Mouse (Mus musculus): ENCODE measurements around the gene Izumo1r. TPM values are rescaled to one million over a fixed set of nuclear protein-coding genes. Genes with fewer than 3 reads are reported as not detected.

Izumo1r gene
- polyA plus RNA-seq, 1 experiment from 2014 or later: not detected

DNA sequence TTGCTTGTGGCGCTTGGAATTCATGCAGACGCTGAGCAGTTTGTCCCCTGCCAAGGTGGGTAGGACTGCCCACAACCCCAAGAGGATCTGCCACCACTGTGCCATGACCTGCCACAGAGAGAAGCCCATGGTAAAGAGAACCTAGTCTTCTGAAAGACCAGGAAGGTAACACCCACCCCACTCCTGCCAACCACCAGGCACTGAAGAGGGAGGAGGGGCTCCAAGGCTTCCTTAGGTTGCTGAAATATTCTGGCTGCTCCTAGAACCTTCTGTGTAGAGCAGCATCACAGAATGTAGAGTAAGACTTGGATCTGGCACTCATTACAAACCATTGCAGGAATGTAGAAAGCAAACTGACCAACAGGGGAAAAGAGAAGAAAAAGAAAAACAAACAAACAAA, 1.3 kb downstream of the Izumo1r start:
- Histone ChIP-seq H3K4me3 (no peak overlapping the region), H3K36me3 (no peaks in the 10 kb centered on the region), H3K4me1 (peaks cover 21% of the 10 kb centered on the region), H3K9me3 (replicated peaks) (no peaks in the 10 kb centered on the region), H3K4me2 (replicated peaks) (no peak overlapping the region), H3K9ac (no peak overlapping the region), H3K27me3 (peaks cover 3% of the 10 kb centered on the region; the same call in 1 of the 2 replicates), H3K27ac (no peak overlapping the region)
- WGBS: 98% methylated on average over 2 of the region's 2 CpGs
- ATAC-seq (ENCODE audit: low FRiP score): no peak

DNA sequence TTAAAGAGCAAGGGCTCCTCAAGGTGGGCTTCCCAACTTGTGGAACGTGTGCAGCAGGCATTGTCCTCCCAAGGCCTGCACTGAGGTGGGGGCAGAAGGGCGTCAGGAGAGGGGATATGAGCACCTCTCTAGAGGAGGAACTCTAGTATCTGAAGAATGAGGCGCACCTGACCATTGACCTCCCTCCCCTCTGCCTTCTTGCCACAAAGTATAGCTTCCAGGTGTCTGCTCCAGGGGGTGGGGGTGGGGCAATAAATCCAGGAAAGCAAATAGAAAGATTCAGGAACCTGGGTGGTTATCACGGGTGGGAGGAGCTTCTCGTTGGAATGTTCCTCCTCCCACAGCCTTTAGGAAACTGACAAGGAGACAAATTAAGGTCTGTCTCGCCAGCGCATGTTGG, 2.0 kb downstream of the Izumo1r start:
- Histone ChIP-seq H3K36me3 (no peaks in the 10 kb centered on the region), H3K27me3 (peaks cover 3% of the 10 kb centered on the region; the same call in 1 of the 2 replicates), H3K4me3 (no peak overlapping the region), H3K4me1 (peaks cover 21% of the 10 kb centered on the region), H3K9me3 (replicated peaks) (no peaks in the 10 kb centered on the region), H3K27ac (no peak overlapping the region), H3K9ac (no peak overlapping the region), H3K4me2 (replicated peaks) (no peak overlapping the region)
- WGBS: 69% methylated on average over 7 of the region's 7 CpGs
- ATAC-seq (ENCODE audit: low FRiP score): no peak

DNA sequence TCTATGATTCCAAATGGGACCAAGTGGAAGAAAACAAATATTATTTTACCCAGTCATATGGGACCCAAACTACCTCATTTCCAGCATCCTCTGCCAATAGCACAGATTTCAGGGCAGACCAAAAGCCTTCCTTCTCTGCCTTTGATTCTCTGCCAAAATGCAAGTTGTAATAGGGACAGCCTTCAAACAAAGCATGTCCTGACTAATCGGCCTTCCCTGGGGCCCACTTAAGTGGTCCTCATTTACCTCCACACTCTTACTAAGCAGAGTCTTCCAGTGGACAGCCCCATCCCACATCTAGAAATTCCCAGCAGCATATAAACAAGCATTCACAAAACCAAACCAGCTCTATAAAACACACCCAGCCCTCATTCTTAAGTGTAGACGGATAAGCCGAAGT, 6.6 kb downstream of the Izumo1r start:
- Histone ChIP-seq H3K27ac (no peak overlapping the region), H3K4me3 (no peak overlapping the region), H3K9me3 (replicated peaks) (no peaks in the 10 kb centered on the region), H3K9ac (no peak overlapping the region), H3K36me3 (no peaks in the 10 kb centered on the region), H3K4me2 (replicated peaks) (no peak overlapping the region), H3K4me1 (no peaks in the 10 kb centered on the region), H3K27me3 (no peaks in the 10 kb centered on the region)
- no peak for ATAC-seq (ENCODE audit: low FRiP score)
- 88% methylated on average over 3 of the region's 3 CpGs for WGBS

DNA sequence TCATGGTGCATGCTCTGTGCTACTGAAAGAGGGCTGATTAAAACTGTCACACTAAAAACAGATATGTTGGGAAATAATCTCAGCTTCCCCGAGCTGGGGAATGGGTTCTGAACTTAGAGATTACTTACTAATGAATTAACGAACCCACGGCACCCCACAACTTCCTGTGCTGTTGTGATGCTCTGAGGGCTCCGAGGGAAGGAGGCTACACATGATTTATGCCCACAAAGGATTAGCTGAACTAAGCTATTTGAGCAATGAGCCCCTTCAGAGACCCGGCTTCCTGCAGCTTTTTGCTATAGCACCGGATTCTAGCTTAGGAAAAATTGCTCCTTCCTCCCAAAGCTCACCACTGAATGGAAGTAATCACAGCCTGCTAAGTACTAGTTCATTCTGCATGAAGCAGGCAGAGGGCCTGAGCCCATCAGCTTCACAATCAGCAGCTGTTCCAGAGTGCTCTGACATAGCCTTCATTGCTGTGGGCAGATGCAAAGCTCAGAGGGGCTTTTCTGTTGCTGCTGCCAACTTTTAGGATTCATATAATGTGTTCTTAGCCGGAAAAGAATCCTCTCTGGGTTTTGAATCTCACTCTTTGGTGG, 8.4 kb downstream of the Izumo1r start:
- H3K4me3 ChIP-seq: no peak overlapping the region
- no peak overlapping the region for H3K9ac ChIP-seq
- no peaks in the 10 kb centered on the region for H3K9me3 ChIP-seq (replicated peaks)
- H3K27ac ChIP-seq: no peak overlapping the region
- WGBS: 85% methylated on average over 7 of the region's 7 CpGs
- ATAC-seq (ENCODE audit: low FRiP score): no peak
- H3K36me3 ChIP-seq: no peaks in the 10 kb centered on the region
- H3K27me3 ChIP-seq: no peaks in the 10 kb centered on the region
- peaks cover 7% of the 10 kb centered on the region for H3K4me1 ChIP-seq
- no peak overlapping the region for H3K4me2 ChIP-seq (replicated peaks)

DNA sequence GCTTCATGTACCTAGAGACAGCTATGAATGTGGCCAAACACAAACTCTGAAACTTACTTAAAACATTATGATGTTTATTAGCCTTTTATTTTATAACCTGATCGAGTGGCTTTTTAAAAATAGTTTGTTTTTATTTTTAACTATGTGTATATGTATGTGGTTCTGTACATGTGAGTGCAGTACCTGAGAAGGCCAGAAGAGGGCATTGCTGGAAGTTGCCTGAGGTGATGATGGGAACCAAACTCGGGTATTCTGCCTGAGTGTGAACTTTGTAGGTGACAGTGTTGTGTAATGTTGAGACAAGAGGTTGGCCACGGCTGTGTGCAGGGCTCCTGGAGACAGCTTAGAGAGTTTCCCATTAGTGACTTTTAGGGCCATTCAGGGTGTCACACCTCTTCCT, 9.1 kb downstream of the Izumo1r start:
- no peak overlapping the region for H3K4me2 ChIP-seq (replicated peaks)
- no peaks in the 10 kb centered on the region for H3K27me3 ChIP-seq
- no peak overlapping the region for H3K4me3 ChIP-seq
- peaks cover 7% of the 10 kb centered on the region for H3K4me1 ChIP-seq
- ATAC-seq (ENCODE audit: low FRiP score): no peak
- H3K27ac ChIP-seq: no peak overlapping the region
- H3K9ac ChIP-seq: no peak overlapping the region
- no peaks in the 10 kb centered on the region for H3K36me3 ChIP-seq
- 88% methylated on average over 3 of the region's 3 CpGs for WGBS
- no peaks in the 10 kb centered on the region for H3K9me3 ChIP-seq (replicated peaks)

DNA sequence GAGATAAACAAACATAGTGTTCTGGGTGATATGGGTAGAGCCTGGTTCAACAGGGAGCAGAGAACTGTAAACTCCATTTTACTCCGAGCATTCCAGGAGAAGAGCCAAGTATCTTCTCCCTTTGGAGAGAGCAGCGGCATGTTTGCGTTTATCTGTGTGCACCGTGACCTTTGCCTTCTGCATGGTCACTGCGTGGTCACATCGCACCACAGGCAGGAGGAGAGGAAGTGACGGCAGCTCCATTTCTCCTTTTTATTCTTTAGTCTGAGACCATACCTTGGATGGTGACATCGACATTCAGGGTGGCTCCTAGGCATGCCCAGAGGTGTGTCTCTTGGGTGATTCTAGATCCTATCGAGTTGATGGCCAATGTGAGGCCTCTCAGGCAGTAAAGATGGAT, 10.4 kb downstream of the Izumo1r start:
- no peak for ATAC-seq (ENCODE audit: low FRiP score)
- H3K27me3 ChIP-seq: no peaks in the 10 kb centered on the region
- H3K4me3 ChIP-seq: no peak overlapping the region
- no peaks in the 10 kb centered on the region for H3K9me3 ChIP-seq (replicated peaks)
- H3K27ac ChIP-seq: no peak overlapping the region
- no peak overlapping the region for H3K9ac ChIP-seq
- peaks cover 7% of the 10 kb centered on the region for H3K4me1 ChIP-seq
- H3K36me3 ChIP-seq: no peaks in the 10 kb centered on the region
- WGBS: 80% methylated on average over 9 of the region's 9 CpGs
- H3K4me2 ChIP-seq (replicated peaks): no peak overlapping the region

DNA sequence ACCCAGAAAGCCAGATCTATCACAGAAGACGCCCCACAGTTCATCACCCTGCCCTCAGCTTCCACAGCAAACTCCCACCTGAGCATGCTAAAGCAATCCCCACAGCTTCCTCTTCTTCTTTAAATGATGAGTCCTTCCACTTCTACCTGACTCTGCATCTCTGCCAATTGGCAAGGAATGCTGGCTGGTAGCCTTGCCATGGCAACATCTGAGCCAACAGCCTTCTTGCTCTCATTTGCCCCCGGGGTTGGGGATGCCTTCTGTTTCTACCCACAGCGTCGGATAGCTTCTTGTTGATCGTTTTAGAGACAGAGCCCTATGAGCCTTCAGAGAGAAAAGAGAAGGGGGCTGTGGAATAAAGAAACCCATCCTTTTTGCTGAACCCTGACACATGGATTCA, 11.9 kb downstream of the Izumo1r start:
- Histone ChIP-seq H3K27me3 (no peaks in the 10 kb centered on the region), H3K27ac (no peak overlapping the region), H3K36me3 (no peaks in the 10 kb centered on the region), H3K9ac (no peak overlapping the region), H3K4me2 (replicated peaks) (no peak overlapping the region), H3K4me3 (no peak overlapping the region), H3K9me3 (replicated peaks) (no peaks in the 10 kb centered on the region), H3K4me1 (peaks cover 7% of the 10 kb centered on the region)
- WGBS: 76% methylated on average over 5 of the region's 5 CpGs
- ATAC-seq (ENCODE audit: low FRiP score): no peak

DNA sequence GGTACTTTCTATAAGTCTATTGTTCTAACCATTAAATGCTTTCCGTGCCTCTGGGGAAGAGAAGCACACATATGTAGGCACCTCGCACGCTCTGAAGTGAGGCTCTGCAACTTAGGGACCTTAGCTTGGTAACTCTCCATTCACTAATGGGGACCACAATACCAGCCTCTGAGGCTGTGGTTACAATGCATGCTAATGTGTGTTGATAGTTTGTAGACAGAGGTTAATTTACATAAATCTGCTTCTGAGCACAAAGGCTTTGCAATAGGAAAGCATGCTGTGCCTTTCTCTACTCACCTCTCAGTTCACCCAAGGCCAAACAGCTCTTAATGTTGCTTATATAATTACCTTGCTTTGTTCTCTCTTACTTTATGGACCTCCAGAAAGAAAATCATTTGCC, 13.1 kb downstream of the Izumo1r start:
- ATAC-seq (ENCODE audit: low FRiP score): peak; percentile 60
- Histone ChIP-seq H3K36me3 (no peaks in the 10 kb centered on the region), H3K9ac (no peak overlapping the region), H3K27me3 (no peaks in the 10 kb centered on the region), H3K4me1 (peaks cover 7% of the 10 kb centered on the region), H3K27ac (no peak overlapping the region), H3K9me3 (replicated peaks) (no peaks in the 10 kb centered on the region), H3K4me2 (replicated peaks) (no peak overlapping the region), H3K4me3 (no peak overlapping the region)
- 58% methylated on average over 3 of the region's 3 CpGs for WGBS

DNA sequence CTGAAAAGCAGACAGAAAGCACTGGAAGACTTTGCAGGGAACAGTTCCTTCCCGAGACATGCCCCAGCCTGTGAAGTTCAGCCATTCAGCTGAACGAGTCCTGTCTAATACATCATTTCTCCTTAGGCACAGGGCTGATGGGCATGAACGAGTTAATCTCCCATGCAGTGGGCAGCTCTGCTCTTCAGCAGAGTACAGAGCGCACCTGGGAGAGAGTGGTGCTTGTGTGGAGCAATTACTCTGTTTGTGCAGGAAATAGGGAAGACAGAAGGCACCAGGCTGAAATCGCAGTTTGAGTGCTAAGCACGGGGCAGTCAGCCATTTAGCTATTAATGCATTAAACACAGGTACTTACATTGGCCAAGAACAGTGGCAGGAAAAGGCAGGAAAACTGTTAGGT, 15.1 kb downstream of the Izumo1r start:
- Histone ChIP-seq H3K9ac (no peak overlapping the region), H3K27me3 (no peaks in the 10 kb centered on the region), H3K36me3 (no peaks in the 10 kb centered on the region), H3K4me2 (replicated peaks) (no peak overlapping the region), H3K4me1 (peaks cover 7% of the 10 kb centered on the region), H3K27ac (no peak overlapping the region), H3K4me3 (no peak overlapping the region), H3K9me3 (replicated peaks) (no peaks in the 10 kb centered on the region)
- WGBS: 73% methylated on average over 6 of the region's 6 CpGs
- ATAC-seq (ENCODE audit: low FRiP score): no peak

DNA sequence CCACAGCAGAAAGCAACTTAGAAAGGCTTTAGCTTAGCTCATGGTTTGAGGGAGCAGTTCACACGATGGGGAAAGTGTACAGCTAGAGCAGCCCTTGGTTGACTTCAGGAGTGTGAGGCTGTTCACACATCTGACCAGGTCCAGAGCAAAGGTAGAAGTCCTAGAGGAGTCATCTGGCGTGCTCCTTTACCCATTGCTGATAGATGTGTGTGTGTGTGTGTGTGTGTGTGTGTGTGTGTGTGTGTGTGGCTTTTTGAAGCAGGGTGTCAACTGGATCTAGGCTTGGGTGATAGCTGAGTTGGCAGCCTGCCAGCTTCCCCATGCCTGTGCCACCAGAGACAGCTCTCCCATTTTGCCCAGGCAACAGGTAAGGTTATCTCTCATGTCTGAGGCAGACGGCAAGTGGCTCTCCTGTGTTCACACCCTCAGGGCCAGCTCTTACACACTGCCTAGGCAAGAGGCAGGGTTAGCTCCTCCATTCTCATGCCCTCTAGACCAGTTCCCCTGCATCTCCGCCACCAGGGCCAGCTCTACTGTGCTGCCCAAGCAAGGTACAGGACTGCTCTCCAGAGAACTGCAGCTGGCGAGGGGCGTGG, 15.9 kb downstream of the Izumo1r start:
- H3K36me3 ChIP-seq: no peaks in the 10 kb centered on the region
- no peaks in the 10 kb centered on the region for H3K27me3 ChIP-seq
- ATAC-seq (ENCODE audit: low FRiP score): no peak
- no peak overlapping the region for H3K4me3 ChIP-seq
- H3K4me1 ChIP-seq: peaks cover 7% of the 10 kb centered on the region
- no peak overlapping the region for H3K27ac ChIP-seq
- H3K9ac ChIP-seq: no peak overlapping the region
- H3K9me3 ChIP-seq (replicated peaks): no peaks in the 10 kb centered on the region
- WGBS: 86% methylated on average over 6 of the region's 6 CpGs
- no peak overlapping the region for H3K4me2 ChIP-seq (replicated peaks)

DNA sequence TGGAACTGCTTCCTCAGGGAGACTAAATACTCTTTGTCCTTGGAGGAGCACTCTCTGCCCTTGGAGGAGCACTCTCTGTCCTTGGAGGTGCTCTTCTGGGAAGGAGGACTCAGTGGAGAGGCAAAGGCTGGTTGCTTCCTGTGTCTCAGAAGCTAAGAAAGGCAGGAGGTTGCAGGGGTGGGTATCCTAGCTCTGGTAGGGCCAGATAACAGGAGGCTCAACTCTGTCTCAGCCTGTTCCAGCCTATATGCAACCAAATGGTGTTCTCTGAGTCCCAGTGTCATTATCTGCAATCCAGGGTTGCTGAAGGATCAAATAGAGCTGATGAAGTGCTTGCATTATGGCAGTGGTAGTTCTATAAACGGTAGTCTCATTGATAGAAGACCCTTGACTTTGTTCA, 17.8 kb downstream of the Izumo1r start:
- Histone ChIP-seq H3K4me1 (peaks cover 5% of the 10 kb centered on the region), H3K27ac (no peak overlapping the region), H3K27me3 (no peaks in the 10 kb centered on the region), H3K4me2 (replicated peaks) (no peak overlapping the region), H3K36me3 (no peaks in the 10 kb centered on the region), H3K9ac (no peak overlapping the region), H3K4me3 (no peak overlapping the region), H3K9me3 (replicated peaks) (no peaks in the 10 kb centered on the region)
- WGBS: 92% methylated on average over 1 of the region's 1 CpGs
- ATAC-seq (ENCODE audit: low FRiP score): no peak

DNA sequence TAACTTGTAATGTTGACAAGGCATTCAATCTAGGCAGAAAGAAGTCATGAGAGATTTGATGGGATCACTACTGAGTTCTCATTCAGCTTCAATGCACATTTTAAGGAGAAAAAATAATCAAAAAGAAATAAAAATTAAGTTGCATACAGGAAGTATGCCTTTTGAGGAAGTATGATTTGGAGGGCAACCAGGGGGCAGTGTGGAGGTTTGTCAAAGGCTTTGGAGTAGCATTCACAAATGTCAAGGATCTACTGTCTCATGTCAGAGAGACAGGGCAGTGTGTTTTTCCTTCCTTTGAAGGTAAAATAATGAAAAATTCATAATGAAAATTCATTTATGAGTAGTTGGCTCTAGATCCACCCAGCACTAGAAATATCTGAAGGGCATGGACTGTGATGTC, 18.6 kb downstream of the Izumo1r start:
- no peak for ATAC-seq (ENCODE audit: low FRiP score)
- no peaks in the 10 kb centered on the region for H3K9me3 ChIP-seq (replicated peaks)
- no peaks in the 10 kb centered on the region for H3K36me3 ChIP-seq
- no peak overlapping the region for H3K9ac ChIP-seq
- H3K4me3 ChIP-seq: no peak overlapping the region
- H3K4me1 ChIP-seq: no peaks in the 10 kb centered on the region
- no peak overlapping the region for H3K4me2 ChIP-seq (replicated peaks)
- no peak overlapping the region for H3K27ac ChIP-seq
- H3K27me3 ChIP-seq: no peaks in the 10 kb centered on the region

DNA sequence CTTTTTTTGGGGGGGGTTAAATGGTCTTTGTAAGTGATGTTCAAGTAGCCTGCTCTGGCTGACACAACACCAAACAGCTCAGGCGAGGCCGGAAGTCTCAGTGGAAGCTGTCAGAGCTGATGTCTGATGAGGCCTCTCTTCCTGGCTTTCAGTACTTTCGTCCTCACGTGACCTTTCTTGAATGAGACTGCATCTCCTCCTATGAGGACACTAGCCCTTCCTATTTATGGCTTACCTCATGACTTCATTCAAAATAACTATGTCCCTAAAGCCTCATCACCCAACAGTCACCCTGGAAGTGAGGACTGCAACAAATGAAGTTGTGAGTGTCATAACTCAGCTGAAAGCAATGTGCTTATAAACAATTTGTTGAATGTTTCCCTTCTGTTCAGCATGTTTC, 19.1 kb downstream of the Izumo1r start:
- H3K9me3 ChIP-seq (replicated peaks): no peaks in the 10 kb centered on the region
- no peak for ATAC-seq (ENCODE audit: low FRiP score)
- H3K27me3 ChIP-seq: no peaks in the 10 kb centered on the region
- no peak overlapping the region for H3K9ac ChIP-seq
- no peak overlapping the region for H3K4me2 ChIP-seq (replicated peaks)
- no peaks in the 10 kb centered on the region for H3K36me3 ChIP-seq
- no peaks in the 10 kb centered on the region for H3K4me1 ChIP-seq
- no peak overlapping the region for H3K27ac ChIP-seq
- H3K4me3 ChIP-seq: no peak overlapping the region
- 72% methylated on average over 4 of the region's 4 CpGs for WGBS

All from hindbrain, embryonic 12.5 days (tissue).